Mouse (Mus musculus) CD4-positive, CD25-positive, alpha-beta regulatory T cell, adult 2 months (primary cell): ENCODE data around the gene Pik3ip1.
A peak's percentile ranks its signal among the peaks of the same experiment; 100 is the strongest.

Experiments used
- DNase-seq: peaks from one replicate; pipeline ENCODE4 v3.0.0-alpha.2; 2012; ENCODE audit warnings: low read depth, low spot score

Gene Pik3ip1

DNA sequence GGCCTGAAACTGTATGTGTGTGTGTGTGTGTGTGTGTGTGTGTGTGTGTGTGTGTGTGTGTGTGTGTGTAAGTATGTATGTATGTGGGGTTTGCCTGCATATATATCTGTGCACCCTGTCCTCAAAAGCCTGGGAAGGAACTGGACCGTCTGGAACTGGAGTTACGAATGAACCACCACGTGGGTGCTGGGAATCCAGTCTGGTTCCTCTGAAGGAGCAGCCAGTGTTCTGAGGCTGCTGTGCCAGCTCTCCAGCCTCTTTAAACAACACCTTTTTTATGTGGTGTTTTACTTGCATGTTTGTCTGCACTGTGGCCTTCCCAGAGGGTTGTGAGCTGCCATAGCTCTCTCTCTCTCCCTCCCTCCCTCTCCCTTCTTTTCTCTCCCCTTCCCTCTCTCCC lies 6.4 kb downstream of the Pik3ip1 start:
- DNase-seq = no peak

DNA sequence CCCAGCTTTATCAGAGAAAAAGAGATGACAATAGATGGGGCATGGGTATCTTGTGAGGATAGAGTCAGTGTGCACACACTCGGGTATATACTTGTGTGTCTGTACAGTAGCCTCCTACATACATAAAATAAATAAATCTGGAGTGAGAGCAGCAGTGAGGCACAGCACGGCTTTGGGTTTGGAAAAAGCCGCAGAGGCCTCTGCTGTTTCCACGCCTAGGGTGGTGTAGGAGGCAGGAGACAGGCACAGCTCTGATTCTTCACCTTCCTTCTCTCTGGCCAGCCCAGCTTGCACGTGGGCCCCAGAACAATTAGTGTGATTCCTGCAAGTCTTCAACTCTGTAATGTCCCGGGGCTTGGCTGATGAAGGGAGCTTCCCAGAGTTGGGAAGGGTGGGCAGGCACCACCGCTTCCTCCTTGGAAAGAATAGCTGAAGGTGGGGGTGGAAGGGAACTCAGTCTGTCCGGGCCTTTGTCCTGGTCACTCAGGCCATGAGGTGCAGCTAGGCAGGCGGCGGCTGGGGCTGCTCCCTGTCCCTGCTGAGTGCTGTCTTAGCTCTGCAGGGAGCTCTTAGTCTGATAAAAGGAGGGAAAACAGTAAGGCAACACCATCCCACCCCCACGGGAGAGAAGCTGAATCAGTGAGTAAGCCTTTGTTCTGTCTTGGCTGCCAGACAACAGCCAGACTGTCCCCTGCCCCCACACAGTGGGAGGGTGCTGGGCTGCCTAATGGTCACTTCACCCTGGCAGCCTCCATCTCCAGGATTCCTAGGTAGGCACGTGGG lies 7.2 kb downstream of the Pik3ip1 start:
- no peak for DNase-seq

DNA sequence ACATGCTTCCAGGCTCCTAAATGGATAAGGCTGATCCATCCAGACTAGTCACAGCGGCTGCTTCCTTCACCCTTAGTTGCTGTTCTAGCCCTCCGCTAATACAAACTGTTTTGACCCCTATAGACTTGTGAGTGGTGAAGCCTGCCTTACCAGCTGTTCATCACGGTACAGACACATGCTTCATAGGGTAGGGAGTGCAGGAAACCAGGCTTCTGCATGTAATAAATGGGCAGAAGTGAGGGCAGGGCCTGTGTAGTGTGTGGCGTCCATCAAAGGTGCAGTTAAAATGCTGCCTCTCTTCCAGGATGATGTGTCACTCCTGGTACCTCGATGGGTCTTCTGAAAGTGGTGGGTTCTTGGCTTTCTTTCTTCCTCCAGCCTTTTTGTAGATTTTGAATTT lies 7.8 kb downstream of the Pik3ip1 start:
- no peak for DNase-seq

DNA sequence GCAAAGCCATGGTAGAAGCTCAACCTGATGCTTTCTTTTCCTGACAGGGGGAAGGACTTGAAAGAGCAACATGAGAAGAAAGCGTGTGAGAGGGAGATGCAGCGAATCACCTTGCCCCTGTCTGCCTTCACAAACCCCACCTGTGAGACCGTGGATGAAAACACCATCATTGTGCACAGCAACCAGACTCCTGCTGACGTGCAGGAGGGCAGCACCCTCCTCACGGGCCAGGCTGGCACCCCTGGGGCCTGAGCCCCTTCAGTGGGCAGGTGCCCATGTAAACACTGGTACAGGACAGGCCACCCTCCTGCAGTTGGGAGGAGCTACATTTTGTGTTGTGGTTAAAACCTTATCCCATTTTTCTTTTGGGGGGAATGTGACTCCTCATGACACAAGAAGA lies 11.3 kb downstream of the Pik3ip1 start:
- no peak for DNase-seq

DNA sequence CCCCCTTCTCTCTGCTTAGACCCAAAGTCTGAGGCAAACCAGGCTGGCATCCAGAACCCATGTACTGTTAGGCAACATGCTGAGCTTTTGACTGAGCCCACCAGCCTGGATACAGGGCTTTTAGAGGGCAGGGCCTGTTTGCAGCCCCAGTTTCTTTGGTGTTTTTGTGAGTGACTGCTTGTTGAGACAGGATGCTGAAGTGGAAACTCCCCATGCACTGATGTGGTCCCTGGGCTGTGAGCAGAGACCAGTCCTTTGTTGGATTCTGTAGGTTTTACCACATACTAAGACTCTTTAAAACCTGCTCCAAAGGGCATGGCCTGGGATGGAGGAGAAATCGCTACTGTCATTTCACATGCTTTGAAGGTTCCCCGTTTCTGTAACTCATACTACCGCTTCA lies 14.7 kb downstream of the Pik3ip1 start:
- peak; percentile 62 for DNase-seq

DNA sequence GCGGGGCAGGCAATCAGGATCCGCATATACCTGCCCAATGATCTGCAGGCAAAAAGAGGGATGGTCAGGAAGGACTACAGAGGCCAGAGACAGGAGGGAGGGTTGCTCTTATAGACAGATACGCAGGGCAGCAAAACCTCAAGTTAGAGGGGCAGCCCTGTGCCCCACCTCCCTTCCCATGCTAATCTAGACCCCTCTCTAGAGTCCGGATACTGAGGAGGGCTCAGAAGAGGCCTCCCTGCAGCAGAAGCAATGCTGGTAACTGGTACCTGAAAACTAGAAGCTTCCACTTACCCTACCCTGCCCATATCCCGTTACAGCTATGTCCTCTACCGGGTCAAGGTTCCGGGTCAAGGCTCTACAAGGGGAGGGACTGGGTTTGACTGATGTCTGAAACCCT lies 16.1 kb downstream of the Pik3ip1 start:
- no peak for DNase-seq

DNA sequence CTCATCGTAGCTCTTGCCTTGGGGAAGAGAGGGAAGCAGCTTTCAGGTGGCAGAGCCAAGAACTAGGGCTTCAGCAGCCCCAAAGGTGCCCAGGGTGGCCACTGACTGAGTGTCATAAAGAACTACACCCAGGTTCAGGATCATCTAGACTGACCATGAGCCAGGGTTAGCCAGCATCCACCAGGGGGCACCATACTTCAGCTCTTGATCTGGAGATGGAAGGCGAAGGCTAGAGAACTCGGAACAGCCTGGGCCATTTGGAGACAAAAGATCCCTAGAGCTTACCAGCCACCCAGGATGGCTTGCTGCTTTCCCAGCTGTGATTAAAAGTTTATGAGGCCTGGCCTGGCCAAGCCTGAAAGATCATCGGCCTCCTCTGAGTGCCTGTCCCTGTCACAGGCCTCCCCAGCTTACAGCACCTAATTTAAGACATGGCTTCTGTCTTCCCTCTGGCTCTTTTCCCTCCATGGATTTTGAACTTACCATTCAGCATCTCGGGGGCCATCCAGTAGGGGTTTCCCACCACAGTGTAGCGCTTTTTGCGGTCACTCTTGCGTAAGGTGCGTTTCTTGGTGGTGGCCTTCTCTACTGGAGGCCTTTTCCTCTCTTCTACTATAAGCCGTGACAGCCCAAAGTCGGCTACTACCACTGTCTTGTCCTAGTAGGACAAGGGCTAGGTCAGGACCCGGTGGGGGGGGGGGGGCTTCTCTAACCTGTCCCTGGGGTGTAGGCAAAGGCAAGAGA lies 17.1 kb downstream of the Pik3ip1 start:
- peak; percentile 89 for DNase-seq

DNA sequence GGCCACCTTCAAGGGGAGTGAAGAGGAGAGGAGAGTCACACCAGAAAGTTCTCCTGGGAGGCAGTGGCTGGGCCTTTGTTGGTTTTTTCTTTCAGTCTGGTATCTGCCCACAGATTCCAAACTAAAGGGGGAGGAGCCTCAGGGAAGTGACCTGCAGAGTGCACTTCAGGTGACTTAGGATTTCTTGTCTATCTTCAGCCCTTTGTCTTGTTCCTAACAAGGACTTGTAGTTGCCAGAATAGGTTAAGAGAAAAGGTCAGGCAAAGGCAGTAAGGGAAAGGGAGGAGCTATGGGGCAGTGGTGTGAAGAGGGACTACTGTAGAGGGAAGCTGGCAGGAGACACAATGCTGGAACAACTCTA lies 17.6 kb downstream of the Pik3ip1 start:
- no peak for DNase-seq

DNA sequence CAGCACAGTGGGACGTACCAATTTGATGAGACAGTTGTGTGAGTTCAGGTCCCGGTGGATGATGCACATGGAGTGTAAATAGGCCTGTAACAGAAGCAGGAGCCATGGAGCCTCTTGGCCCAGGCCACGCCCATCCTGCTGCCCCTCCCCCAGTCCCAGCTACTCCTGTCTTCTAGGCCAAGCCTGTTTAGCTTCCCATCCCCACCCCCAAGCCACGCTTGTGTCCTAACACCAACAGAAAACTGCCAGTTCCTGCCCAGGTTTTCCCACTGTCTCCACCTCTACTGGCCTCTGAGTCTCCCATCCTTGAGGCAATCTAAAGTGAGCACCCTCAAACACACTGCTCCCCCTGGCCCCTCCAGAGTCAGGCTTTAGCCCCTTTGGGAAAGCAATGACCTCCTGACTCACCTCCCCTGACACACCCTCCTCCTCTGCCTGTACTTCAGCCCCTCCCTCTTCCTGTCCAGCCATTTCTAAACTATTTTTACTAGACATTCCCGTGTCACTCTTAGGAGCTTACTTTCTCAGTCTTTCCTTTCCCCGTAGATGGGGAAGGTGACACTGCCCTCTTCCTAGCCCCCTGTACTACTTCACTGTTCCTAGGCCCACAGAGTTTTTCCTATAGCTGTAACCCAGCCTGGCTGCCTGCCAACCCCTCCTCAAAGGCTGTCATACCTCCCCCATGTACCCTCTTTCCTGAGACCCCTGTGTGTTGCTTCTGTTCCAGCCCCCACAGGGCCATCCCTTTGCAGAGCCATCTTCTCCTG lies 18.6 kb downstream of the Pik3ip1 start:
- DNase-seq = peak; percentile 47

DNA sequence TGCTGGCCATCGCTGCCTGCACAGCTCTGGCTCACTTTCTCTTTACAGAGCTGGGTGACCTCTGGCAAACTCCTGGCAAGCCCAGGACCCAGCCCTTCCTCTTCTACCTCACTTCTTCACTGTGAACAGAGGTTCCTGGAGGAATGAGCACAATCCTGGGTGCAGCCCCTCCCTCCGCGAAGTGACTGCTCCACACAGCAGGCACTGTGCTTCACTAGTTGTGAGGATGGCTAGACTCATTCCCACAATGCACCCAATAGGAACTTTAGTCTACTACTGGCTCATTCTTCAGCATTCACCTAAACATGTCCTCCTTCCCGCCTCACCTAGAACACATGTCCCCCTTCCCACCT lies 19.1 kb downstream of the Pik3ip1 start:
- DNase-seq = no peak

DNA sequence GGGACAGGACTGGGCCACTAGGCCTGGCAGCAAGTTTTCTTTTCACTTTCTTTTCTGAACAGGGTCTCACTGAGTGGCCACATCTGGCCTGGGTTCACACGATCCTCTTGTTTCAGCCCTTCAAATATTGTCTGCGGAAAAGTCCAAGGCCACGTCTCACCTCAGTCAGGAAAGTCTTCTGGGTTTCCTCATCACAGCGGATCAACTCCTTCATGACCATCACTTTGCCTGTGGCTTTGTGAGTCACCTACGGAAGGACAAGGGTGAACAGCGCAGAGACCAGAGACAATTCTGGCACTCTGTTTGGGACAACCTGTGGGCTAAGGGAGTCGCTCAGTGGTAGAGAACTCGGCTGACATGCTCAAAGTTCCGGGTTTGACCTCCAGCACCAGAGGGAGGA lies 21.9 kb downstream of the Pik3ip1 start:
- DNase-seq = no peak

DNA sequence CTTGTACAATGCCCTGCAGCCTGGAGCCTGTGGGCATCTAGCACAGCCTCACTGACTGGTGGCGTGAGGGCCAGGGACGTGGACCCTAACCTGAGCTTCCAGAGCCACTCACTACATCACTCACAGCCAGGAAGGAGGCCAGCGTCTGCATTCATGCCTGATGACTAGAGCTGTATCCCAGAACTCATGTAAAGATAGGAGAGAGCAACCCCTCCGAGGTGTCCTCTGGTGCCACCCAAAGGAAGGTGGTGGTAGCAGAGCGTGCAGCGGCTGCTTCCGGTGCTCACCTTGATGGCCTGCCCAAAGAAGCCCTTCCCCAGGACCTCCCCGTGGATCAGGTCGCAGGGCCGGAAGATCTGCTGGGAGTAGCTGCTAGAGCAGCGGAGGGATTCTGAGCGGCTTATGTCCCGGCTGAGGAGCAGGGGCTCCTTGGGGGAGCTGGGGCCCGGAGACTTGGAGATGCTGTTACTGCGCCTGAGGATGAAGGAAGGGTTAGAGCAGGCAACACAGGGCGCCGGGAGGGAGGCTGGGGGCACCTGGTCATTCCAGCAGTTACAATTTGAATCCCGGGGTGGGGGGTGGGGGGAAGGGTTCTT lies 22.9 kb downstream of the Pik3ip1 start:
- DNase-seq = peak; percentile 56

DNA sequence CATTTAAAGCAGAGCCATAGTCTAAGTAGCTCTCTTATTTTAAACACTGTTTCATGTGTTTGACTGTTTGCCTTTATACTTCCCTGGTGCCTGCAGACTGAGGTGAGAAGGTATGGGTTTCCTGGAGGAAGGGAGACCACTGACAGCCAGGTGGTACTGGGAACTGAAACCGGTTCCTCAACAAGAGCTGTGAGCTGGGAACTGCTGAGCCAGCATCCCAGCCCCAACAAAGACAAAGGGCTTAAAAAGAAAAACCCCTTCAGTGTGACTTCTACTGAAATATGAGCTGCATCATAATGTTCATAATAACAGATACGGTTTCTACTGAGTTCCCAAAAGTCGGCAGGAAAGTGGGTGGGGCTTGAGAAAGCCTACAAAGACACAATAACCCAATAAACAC lies 32.7 kb downstream of the Pik3ip1 start:
- DNase-seq = no peak

DNA sequence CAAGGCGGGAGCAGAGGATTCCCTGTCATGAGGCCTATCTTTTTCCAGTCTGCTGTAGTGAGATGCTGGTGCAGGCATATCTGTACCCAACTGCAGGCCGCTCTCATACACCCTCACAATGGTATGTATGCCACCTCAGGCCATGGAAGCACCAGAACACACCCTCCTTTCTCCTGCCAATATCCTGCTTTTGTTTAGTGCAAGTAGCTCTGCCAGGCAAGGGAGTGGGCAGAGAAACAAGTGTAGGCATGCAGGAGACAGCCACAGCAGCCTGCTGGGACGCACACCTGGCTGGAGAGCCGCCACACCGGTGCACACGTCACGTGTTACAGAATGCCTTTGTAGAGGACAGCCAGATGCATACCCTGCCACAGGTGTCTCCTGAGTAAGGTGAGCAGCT lies 36.2 kb downstream of the Pik3ip1 start:
- no peak for DNase-seq

DNA sequence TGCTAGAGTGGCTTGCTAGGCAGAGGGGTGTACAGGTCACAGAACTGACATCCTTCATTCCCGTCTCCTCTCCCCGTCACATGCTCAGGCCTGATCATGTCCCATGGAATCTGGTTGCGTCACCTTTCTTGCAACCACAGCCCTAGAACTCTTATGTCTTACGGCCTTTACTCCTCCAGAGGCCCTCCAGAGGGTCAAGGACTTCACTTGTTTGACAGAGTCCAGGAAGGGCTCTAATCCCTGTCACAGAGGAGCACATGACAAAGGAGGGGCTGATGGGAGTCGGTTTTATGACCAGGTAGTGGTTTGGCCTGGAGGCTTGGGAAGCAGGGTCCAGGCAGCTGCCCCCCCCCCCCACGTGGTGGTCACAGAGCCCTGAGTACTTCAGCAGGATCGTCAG lies 38.8 kb downstream of the Pik3ip1 start:
- DNase-seq = no peak

DNA sequence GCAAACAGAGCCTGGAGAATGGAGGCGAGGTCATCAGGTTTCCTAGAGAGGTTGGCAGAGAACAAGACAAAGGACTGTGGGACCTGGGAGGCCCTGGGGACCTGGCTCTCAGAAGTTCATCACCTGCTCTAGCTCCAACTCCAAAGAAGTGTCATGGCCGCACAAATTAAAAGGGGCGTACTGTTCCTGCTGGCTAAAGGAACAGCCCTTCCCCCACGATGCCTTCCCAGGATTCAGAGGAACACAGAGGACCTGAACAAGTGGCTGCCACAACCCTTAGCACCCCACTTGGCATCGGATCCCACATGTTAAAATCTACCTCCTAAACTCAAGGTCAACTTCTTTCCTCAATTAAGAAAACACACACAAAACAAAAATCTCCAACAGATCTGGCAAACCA lies 39.2 kb downstream of the Pik3ip1 start:
- DNase-seq = no peak

DNA sequence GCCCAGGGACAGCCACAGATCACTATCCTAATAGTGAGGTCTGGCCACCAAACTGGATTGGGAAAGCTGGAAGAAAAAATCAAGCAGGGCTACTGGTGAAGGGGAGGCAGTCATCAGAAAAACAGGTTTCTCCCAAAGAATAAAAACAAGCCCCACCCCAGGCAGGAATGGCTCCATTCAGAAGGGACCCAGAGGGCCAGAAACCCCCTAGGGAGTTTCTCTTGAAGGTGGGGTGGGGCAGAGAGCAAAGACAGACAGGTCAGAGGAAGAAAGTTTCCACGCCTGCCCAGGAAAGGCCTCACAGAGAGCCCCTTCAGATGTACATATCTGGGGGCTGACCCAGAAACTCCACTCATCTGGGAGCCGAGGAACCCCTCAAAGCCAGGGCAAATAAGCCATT lies 40.0 kb downstream of the Pik3ip1 start:
- DNase-seq = no peak

DNA sequence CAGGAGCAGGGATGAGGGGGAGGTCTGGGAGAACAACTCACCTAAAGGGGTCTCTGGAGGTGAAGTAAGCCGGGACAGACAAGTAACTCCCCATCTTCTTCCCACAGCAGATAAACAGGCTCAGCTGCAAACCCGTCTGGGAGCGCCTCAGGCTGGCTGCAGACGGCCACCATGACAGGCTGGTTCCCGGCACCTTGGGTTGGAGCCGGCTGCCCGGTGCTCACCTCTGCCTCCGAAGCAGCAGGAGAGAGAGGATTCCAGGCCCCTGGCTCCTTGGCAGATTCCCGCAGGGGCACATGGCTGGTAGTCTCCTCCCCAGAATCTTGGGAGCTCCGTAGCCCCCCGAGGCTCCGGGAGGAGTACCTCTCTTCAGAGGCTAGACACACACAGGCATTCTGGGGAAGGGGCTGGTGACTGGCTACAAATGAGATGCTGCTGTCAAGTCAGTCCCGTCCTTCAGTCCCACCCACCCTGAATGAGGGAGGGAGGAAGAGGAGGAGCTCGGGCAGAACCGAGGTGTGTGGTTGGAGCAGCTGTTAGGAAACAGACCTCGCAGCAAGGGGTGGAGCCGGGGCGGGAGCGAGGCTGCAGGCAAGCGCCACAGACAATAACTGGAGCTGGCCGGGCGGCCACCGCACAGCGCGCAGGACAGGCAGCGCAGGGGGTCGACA lies 40.9 kb downstream of the Pik3ip1 start:
- peak; percentile 71 for DNase-seq

DNA sequence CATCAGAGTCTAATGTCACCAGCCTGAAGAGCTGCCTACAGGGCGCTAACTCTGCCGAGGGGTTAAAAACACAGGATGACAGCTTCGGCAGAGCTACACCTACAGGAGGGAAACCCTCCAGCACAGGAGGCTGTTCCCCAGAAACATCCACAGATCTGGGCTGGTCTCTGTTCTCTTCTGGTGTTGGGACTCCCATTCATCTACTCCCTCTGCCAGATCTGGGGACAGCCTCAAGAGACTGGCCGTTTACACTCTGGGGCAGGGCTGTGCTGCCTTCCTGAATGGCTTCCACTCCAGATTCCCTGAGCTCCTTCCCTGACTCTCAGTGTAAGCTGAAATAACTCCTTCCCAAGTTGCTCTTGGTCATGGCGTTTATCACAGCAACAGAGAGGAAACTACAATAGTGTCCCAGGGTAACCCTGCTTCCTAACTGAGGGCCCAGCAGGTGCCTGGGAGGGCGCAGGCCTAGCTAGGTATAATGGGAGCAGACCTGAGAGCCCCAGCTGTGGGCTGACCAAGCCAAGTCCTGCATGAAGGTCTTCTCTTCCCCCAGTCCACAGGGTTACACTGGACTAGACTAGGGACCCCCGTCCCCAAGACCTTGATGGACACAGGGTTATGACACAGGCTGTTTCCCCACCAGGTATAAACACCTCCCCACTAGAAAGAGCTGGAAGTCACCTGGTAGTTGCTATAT lies 41.5 kb downstream of the Pik3ip1 start:
- DNase-seq = no peak

DNA sequence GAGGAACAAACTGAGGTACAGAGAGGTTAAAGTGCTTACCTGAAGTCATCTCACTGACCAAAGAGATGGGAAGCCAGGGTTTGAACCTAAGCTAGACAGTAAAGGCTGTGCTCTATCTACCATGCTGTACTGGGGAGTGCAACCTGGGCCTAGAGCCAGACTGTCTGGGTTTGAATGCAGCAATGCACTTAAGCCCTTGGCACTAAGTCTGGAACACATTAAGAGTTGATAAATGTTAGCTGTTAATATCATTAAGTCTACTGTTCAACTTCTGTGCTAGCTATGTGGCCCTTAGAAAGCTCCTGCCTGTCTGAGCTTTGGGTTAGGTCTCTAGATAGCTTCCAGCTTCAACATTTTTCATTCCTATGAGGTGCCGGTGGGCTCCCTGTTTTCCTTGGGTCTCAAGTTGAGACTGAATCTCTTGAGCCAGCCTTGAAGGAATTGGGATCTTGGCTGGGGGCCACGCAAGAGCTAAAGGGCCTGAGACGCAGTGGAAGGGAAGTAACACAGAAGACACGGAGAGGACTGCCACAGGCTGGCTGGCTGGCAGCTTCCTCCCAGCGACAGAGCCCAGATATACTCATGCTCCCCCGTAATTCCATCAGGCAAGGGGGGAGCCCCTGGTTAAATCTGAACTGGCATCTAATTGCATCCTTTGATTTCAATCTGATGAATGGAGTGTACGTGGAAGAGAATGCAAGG lies 43.5 kb downstream of the Pik3ip1 start:
- no peak for DNase-seq

DNA sequence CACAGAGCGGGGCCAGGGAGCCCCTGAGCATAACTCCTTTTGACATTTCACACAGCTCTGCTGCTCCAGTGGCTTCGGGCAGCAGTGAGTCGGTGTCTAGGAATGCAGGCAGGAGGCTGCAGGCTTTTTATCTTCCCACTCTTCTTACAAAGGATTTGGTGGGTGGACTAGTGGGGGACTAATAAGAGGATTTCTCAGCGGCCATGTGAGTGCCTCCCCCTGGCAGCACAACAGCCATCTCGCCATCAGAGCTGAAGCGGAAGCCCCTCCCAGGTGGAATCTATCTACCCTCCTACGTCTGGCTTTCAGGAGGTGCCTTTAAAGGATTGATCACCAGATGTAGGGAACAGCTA lies 44.1 kb downstream of the Pik3ip1 start:
- DNase-seq = no peak
